Mouse (Mus musculus) heart, adult 2 months (tissue): ENCODE measurements at regions not wholly inside any gene's neighbourhood (a gene's known extent, or its start where the extent isn't known, plus 50 kb on each side); places are given as distances from the start of the nearest gene placed in this dataset.

ENCODE experiments used
- CTCF ChIP-seq: fragments of 200-600 bp; IDR thresholded peaks from 2 replicates; pipeline ENCODE4 v1.8.1; 2022; ENCODE audit warnings: antibody characterized with exemption, mild to moderate bottlenecking, moderate library complexity
- EP300 ChIP-seq: fragments of 200-500 bp; IDR thresholded peaks from 2 replicates; pipeline ENCODE4 v1.6.1; 2011; ENCODE audit warnings: low read depth, low read length, control low read depth; ENCODE audit not compliant: insufficient read depth
- POLR2A ChIP-seq: fragments of 200-500 bp; IDR thresholded peaks from 2 replicates; pipeline ENCODE4 v1.6.1; 2011; ENCODE audit warnings: mild to moderate bottlenecking, low read depth, low read length, control low read depth; ENCODE audit not compliant: insufficient read depth

DNA sequence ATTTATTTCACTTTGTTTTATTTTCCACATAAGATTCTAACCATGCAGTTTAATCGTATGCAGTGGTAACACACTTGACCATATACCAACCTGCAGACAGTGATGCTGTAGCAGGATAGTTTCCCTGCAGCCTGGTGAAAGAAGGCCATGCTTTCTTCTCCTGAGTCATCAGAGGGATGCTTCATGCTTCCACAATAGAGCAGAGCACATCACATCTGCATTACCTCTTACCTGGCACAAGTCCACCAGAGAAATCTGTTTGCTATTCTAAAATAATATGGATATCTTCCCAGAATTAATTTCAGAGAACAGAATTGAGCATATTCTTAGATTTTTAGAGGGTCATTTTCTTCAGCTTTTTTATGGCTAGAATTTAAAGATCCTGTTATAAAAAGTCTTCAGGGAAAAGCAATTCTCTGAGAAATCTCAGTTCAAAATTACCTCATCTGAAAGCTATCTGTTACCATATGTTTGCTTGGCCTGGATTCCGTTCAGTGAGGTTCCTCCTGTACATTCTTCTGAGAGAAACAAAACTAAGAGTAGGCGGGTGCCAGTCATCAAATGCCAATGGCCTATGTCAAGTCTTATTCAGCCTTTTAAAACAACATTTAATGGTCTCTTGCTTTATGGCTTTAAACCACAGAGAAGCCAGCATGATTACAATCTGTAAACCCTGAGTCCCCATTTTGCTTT, 87.3 kb upstream of the Arsj start:
- TF ChIP-seq POLR2A: no peak
- no peak for TF ChIP-seq CTCF
- no peak for TF ChIP-seq EP300
